Mouse (Mus musculus) embryonic facial prominence, embryonic 11.5 days (tissue): ENCODE results near the gene Ccdc149. TPM values are rescaled to one million over a fixed set of nuclear protein-coding genes. Genes with fewer than 3 reads are reported as not detected.
A peak's percentile ranks its signal among the peaks of the same experiment; 100 is the strongest.

Source experiments
- ATAC-seq: fragments of 200-750 bp; cut with Nextera tagmentation; replicated peaks from 2 replicates; pipeline ENCODE4 v1.8.0; 2017; ENCODE audit warnings: low read depth; ENCODE audit not compliant: insufficient number of reproducible peaks, low FRiP score, low TSS enrichment
- DNase-seq: peaks from one replicate; pipeline ENCODE4 v3.0.0-alpha.2; 2015; ENCODE audit warnings: low spot score
- H3K27ac ChIP-seq: fragments of 300-500 bp; sonication (generic); replicated peaks from 2 replicates; pipeline ENCODE4 v1.5.1; 2014; ENCODE audit warnings: mild to moderate bottlenecking, low read depth, low read length, control low read depth
- H3K27me3 ChIP-seq: fragments of 300-500 bp; sonication (generic); 2 replicates; pipeline ENCODE4 v1.6.1; 2014; ENCODE audit warnings: mild to moderate bottlenecking, low read length, moderate library complexity, mixed read lengths; ENCODE audit not compliant: control insufficient read depth, insufficient read depth
- H3K36me3 ChIP-seq: fragments of 300-500 bp; sonication (generic); replicated peaks from 2 replicates; pipeline ENCODE4 v1.6.1; 2014; ENCODE audit warnings: low read depth, mild to moderate bottlenecking, low read length, moderate library complexity, mixed read lengths; ENCODE audit not compliant: control insufficient read depth, insufficient read depth
- H3K4me1 ChIP-seq: fragments of 300-500 bp; sonication (generic); 2 replicates; pipeline ENCODE4 v1.6.1; 2014; ENCODE audit warnings: low read length, mixed read lengths; ENCODE audit not compliant: control insufficient read depth, insufficient read depth
- H3K4me2 ChIP-seq: fragments of 300-500 bp; sonication (generic); 2 replicates; pipeline ENCODE4 v1.6.1; 2014; ENCODE audit warnings: low read depth, mild to moderate bottlenecking, control low read depth, low read length, moderate library complexity
- H3K4me3 ChIP-seq: fragments of 300-500 bp; sonication (generic); 2 replicates; pipeline ENCODE4 v1.5.1; 2014; ENCODE audit warnings: low read depth, low read length, control low read depth
- H3K9ac ChIP-seq: fragments of 300-500 bp; sonication (generic); replicated peaks from 2 replicates; pipeline ENCODE4 v1.6.1; 2014; ENCODE audit warnings: mild to moderate bottlenecking, control low read depth, low read length
- H3K9me3 ChIP-seq: fragments of 300-500 bp; sonication (generic); replicated peaks from 2 replicates; pipeline ENCODE4 v1.6.1; 2016; ENCODE audit warnings: mild to moderate bottlenecking, low read length, inconsistent platforms, mixed read lengths; ENCODE audit not compliant: control insufficient read depth
- WGBS: fragments of 180-500 bp; shearing (Covaris S2); extraction: QIAGEN DNeasy Blood & Tissue Kit; methylation state at CpG from one replicate; pipeline ENCODE4 v1.1.7; 2014; 5-methylcytosine and 5-hydroxymethylcytosine counted together
- polyA plus RNA-seq: library from polyadenylated mRNA; unstranded; fragments of >200 nt; fragmentation: Nextera tagmentation; extraction: Ambion mirVana; gene quantifications from 2 replicates; pipeline ENCODE4 v1.2.1, GENCODE M21; 2014

Gene Ccdc149
- polyA plus RNA-seq, 1 experiment from 2014 or later = 1.2 TPM

DNA sequence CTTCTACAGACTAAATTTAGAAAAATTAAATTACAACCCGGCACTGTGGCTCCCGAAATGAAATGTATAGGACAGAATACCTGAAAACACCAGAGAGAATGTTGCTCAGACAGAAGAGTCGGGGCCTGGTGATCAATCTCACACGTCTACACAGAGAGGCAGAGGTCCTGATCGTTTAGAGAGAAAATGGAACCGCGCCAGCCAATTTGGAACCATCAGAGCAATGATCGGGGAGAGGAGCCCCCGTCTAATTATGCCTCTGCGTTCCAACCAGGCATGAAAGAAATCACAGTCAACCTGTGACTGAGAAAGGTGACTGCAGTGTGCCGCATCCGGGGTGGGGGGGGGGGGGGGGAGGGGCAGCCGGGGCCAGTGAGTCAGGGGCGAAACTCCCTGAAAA lies 24.4 kb upstream of the Ccdc149 start:
- 67% methylated on average over 11 of the region's 14 CpGs for WGBS
- Histone ChIP-seq H3K36me3 (no peaks in the 10 kb centered on the region), H3K9me3 (no peaks in the 10 kb centered on the region), H3K4me1 (no peaks in the 10 kb centered on the region), H3K9ac (no peak overlapping the region), H3K27ac (no peak overlapping the region), H3K27me3 (no peaks in the 10 kb centered on the region), H3K4me3 (no peak overlapping the region), H3K4me2 (no peak overlapping the region)
- DNase-seq (no peak), ATAC-seq (no peak)

DNA sequence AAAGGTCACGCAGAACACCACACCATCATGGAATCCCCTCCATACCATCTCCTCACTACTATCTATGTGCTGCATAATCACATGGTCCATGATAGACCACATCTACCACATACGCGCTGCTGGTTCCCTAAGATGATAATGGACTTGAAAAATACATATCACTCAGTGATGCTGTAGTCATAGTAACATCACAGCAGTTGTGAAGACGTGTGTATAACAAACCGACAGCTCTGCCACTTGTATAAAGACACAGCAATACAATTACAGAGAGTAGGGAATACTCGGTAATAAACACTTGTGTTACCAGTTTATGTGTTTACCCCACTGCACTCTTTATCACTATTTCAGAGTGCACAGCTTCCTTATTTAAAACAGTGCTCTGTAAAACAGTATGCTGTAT lies 20.2 kb upstream of the Ccdc149 start:
- Histone ChIP-seq H3K36me3 (no peaks in the 10 kb centered on the region), H3K4me1 (no peaks in the 10 kb centered on the region), H3K27me3 (no peaks in the 10 kb centered on the region), H3K4me2 (no peak overlapping the region), H3K9ac (no peak overlapping the region), H3K9me3 (no peaks in the 10 kb centered on the region), H3K27ac (no peak overlapping the region), H3K4me3 (no peak overlapping the region)
- WGBS = 89% methylated on average over 6 of the region's 6 CpGs
- DNase-seq (no peak), ATAC-seq (no peak)

DNA sequence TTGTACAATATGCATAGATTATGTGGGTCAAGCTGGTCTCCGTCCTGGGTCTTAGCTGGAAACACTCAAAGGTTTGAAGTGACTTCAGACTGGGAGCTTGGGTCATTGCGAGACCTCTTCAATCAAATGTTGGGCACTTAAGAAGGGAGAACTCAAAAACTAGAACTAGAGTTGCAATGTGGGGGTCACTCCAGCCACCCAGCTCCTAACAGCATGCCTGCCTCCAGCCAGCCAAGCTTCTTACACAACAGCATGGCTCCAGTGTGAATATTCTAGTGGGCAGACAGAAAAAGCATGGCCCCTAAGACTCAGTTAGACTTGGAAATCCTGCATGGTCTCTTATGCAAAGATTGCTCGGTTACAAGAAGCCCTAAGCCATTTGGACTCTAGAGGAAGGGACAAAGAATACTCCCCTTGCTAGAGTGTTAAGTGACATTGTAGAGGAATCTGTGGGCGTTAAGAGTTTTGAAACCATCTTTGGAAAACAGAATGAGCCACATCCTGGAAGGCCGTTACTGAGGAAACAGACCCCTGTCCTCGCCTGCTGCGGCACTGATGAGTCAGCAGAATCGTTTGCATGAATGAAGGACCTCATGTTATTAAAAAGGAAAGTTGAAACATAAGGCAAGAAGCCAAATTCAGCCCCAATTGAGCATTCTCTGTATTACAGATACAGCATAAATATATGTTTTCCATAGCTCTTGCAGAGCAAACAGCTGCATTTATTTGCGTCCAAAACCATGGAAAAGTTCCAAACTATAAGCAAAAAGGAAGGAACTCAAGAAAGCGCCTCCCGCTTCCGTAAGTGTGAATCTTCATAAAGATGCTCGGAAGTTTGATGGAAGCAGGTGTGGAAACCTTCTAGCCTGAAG lies 16.5 kb upstream of the Ccdc149 start:
- Histone ChIP-seq H3K9ac (no peak overlapping the region), H3K9me3 (no peaks in the 10 kb centered on the region), H3K4me1 (no peaks in the 10 kb centered on the region), H3K27ac (no peak overlapping the region), H3K4me2 (no peak overlapping the region), H3K4me3 (no peak overlapping the region), H3K36me3 (no peaks in the 10 kb centered on the region), H3K27me3 (no peaks in the 10 kb centered on the region)
- no peak for ATAC-seq
- no peak for DNase-seq
- WGBS = 87% methylated on average over 13 of the region's 13 CpGs

DNA sequence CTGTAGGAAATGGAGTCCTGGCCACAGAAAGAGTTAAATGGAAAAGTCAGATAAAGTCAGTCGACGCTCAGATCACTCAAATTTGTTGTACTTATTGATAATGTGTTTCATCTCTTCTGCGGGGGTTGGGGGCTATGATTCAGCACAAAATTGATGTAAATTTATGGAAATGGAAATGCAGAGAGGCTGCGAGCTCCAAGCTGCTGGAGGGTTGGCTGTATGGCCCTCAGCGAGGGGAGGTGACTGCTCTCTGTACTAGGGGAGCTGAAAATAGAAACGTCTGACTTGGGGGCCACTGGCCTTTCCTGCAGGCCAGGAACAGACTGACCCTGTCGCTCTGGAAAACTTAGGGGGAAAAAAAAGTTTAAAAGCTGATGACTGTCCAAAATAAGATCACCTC lies 5.5 kb upstream of the Ccdc149 start:
- peak overlapping the region; percentile 41 for H3K4me3 ChIP-seq
- H3K27ac ChIP-seq = no peak overlapping the region
- H3K9me3 ChIP-seq = no peaks in the 10 kb centered on the region; the same call in 1 of the 2 replicates
- no peaks in the 10 kb centered on the region for H3K36me3 ChIP-seq
- H3K4me1 ChIP-seq = no peaks in the 10 kb centered on the region
- H3K9ac ChIP-seq = peak overlapping the region; percentile 64
- WGBS = 7% methylated on average over 7 of the region's 7 CpGs
- H3K27me3 ChIP-seq = no peaks in the 10 kb centered on the region
- peak overlapping the region; percentile 64 for H3K4me2 ChIP-seq
- ATAC-seq (no peak), DNase-seq (no peak)

DNA sequence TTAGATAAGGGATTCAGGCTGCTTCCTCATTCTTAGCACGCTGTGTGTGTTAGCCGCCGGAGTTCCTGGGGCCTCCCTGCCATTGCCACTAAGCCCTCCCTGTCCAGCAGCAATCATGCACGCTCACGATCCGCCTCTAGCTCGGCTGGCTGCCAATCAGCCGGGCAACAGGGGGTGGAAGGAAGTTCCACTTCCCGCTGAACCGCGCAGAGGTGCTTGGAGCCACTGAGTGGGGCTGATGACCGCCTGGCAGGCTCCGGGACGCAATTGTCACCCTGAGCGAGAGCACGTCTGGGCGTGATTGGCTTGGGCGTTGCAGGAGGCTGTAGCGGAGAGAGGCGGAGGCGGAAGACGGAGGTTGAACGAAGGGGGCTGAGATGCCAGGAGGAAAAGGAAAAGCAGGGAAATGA lies 5.0 kb upstream of the Ccdc149 start:
- peaks cover 2% of the 10 kb centered on the region; the same call in 1 of the 2 replicates for H3K27me3 ChIP-seq
- H3K9ac ChIP-seq = peak overlapping the region; percentile 64
- under 1% methylated on average over 23 of the region's 23 CpGs for WGBS
- peak overlapping the region; percentile 64 for H3K4me2 ChIP-seq
- no peak overlapping the region for H3K27ac ChIP-seq
- DNase-seq (peak; percentile 77), ATAC-seq (peak; percentile 91)
- no peaks in the 10 kb centered on the region; the same call in 1 of the 2 replicates for H3K9me3 ChIP-seq
- peak overlapping the region; percentile 41 for H3K4me3 ChIP-seq
- no peaks in the 10 kb centered on the region for H3K36me3 ChIP-seq
- no peaks in the 10 kb centered on the region for H3K4me1 ChIP-seq

DNA sequence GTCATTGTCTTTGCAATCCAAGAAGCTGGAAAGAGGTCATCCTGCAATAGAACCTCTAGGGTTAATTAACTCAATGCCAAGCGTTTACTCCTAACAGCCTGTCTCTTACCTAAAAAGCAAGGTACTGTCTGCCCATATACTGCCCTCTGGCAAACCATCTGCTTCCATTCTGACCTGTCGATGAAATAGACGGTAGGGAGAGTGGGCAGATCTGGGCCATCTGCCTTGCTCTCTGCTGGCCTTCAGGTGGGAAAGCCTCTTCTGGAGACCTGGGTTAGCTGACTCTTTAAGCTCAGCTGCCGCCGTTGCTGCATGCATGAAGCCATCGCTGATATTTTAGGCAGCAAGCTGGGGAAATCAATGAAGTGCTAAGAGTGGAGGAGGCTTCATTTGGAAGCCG lies 2.7 kb upstream of the Ccdc149 start:
- 85% methylated on average over 7 of the region's 7 CpGs for WGBS
- no peak overlapping the region for H3K9ac ChIP-seq

DNA sequence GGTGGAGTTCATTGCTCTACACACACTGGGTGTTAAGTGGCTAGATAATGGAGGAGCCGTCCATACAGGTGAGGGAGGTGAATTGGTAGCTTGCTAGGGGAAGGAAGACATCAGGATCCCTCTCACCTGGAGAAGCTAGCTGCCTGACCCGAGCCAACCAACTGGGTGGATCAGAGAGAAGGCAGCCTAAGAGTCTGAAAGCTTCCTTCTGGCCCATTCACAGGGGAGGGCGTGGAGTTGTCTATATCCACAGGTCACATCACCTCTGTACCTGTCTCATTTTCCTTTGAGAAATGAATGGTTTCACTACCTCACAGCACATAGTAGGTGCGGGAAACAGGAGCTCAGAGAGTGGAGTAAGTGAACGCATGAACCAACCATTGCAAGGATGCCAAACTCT lies 770 bp downstream of the Ccdc149 start:
- Histone ChIP-seq H3K4me2 (peak overlapping the region; percentile 93), H3K9ac (peak overlapping the region; percentile 76; the same call in 1 of the 2 replicates), H3K9me3 (no peaks in the 10 kb centered on the region), H3K4me3 (peak overlapping the region; percentile 62), H3K27ac (no peak overlapping the region), H3K4me1 (no peaks in the 10 kb centered on the region), H3K27me3 (peaks cover 6% of the 10 kb centered on the region; the same call in 1 of the 2 replicates), H3K36me3 (no peaks in the 10 kb centered on the region)
- DNase-seq (no peak), ATAC-seq (no peak)
- 47% methylated on average over 5 of the region's 5 CpGs for WGBS

More for the DNA sequence above, 2.7 kb upstream of the Ccdc149 start:
- Histone ChIP-seq H3K4me1 (no peaks in the 10 kb centered on the region), H3K4me3 (no peak overlapping the region), H3K36me3 (no peaks in the 10 kb centered on the region), H3K4me2 (no peak overlapping the region), H3K9me3 (no peaks in the 10 kb centered on the region; the same call in 1 of the 2 replicates), H3K27ac (no peak overlapping the region), H3K27me3 (peaks cover 6% of the 10 kb centered on the region; the same call in 1 of the 2 replicates)
- DNase-seq (no peak), ATAC-seq (no peak)

DNA sequence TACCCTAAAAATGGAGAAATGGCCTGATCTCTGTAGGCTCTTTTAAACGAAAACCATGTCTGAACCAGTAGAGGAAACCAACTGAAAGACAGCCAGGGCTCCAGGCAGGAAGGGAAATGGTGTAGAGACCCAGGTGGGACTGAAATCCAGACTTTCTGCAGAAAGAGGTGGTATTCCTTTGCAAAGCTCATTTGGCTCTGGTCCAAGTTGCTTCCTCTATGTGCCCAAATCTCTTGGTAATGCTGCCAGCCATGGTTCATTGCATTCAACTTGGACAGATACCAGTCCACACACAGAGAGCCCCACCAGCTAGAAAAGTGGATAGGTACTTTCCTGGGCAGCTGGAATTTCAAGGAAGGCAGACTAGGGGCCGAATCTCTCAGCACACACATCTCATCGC lies 3.5 kb downstream of the Ccdc149 start:
- ATAC-seq = no peak
- DNase-seq = no peak
- peaks cover 3% of the 10 kb centered on the region; the same call in 1 of the 2 replicates for H3K9me3 ChIP-seq
- no peaks in the 10 kb centered on the region for H3K36me3 ChIP-seq
- H3K4me1 ChIP-seq = no peaks in the 10 kb centered on the region
- H3K4me3 ChIP-seq = no peak overlapping the region
- 87% methylated on average over 3 of the region's 3 CpGs for WGBS
- no peak overlapping the region for H3K27ac ChIP-seq
- peaks cover 6% of the 10 kb centered on the region; the same call in 1 of the 2 replicates for H3K27me3 ChIP-seq
- no peak overlapping the region for H3K4me2 ChIP-seq
- H3K9ac ChIP-seq = no peak overlapping the region
